Mouse (Mus musculus): ENCODE data around the gene Zfp354b. TPM values are rescaled to one million over a fixed set of nuclear protein-coding genes. Genes with fewer than 3 reads are reported as not detected.

Gene Zfp354b
- total RNA-seq (2014; rRNA removed) = 0.52 and 1.1 TPM in 2 replicates
- polyA plus RNA-seq (2015; fragmentation: Nextera tagmentation; extraction: Ambion mirVana) = 2.3 and 2.8 TPM in 2 replicates

DNA sequence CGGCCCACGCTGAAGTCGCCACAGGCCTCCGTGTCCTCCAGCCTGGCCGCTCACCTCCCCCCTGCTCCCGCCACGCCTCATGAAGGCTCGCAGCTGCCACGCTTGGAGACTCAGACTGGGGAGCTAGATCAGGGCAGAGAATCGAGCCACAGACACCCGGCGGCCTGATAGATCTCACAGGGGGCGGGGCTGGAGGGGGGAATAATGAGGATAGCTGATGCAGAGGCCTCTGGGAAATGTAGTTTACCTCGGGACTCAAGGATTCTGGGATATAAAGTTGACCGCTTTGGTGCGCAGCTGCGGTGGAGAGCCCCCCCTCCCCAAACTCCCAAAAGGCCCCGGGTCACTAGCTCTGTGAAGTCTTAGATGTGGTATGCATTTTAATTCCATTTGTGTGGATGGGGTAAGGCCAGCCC, at the start of gene Zfp354b:
Gene Zfp354b, minus strand, starts transcription at position 183 of the 416 bp plus-strand sequence.
- Histone ChIP-seq H3K9me3 (ENCODE audit: low read length) (no peaks in the 10 kb centered on the region), H3K4me2 (ENCODE audit: low read depth, low read length) (peak within 1 kb of the TSS; percentile 96), H3K27me3 (ENCODE audit: insufficient read depth, low read length) (no peaks in the 10 kb centered on the region), H3K4me3 (ENCODE audit: low read length) (peak within 1 kb of the TSS; percentile 70), H3K9ac (replicated peaks; ENCODE audit: low read length) (peak within 1 kb of the TSS; percentile 69), H3K36me3 (ENCODE audit: insufficient read depth, low read length) (no peaks in the 10 kb centered on the region), H3K27ac (peak within 1 kb of the TSS; percentile 84), H3K4me1 (ENCODE audit: insufficient read depth, low read length) (peaks cover 3% of the 10 kb centered on the region; the same call in 1 of the 2 replicates)
- peak; percentile 96 for ATAC-seq
- 2% methylated on average over 18 of the region's 18 CpGs for WGBS
- TF ChIP-seq CTCF (IDR thresholded peaks at IDR 0.05; ENCODE audit: low read depth) = 0 out of 2 replicates have a peak, but pooled peaks have one; percentile 1
- DNase-seq (ENCODE audit: low spot score) = peak; percentile 96

- no peak for TF ChIP-seq CTCF (IDR thresholded peaks at IDR 0.05; ENCODE audit: low read depth)
- Histone ChIP-seq H3K9ac (replicated peaks; ENCODE audit: low read length) (no peak overlapping the region), H3K27me3 (ENCODE audit: insufficient read depth, low read length) (no peaks in the 10 kb centered on the region), H3K4me1 (ENCODE audit: insufficient read depth, low read length) (no peaks in the 10 kb centered on the region), H3K36me3 (ENCODE audit: insufficient read depth, low read length) (no peaks in the 10 kb centered on the region), H3K27ac (no peak overlapping the region), H3K4me3 (ENCODE audit: low read length) (no peak overlapping the region), H3K9me3 (ENCODE audit: low read length) (no peaks in the 10 kb centered on the region), H3K4me2 (ENCODE audit: low read depth, low read length) (no peak overlapping the region)
- WGBS = 74% methylated on average over 4 of the region's 4 CpGs
- ATAC-seq (no peak), DNase-seq (ENCODE audit: low spot score) (peak; percentile 5)
Measured at GRCm38 (mm10) chr11:50977216-50977615, 45.8 kb upstream of the Zfp354b start.

DNA sequence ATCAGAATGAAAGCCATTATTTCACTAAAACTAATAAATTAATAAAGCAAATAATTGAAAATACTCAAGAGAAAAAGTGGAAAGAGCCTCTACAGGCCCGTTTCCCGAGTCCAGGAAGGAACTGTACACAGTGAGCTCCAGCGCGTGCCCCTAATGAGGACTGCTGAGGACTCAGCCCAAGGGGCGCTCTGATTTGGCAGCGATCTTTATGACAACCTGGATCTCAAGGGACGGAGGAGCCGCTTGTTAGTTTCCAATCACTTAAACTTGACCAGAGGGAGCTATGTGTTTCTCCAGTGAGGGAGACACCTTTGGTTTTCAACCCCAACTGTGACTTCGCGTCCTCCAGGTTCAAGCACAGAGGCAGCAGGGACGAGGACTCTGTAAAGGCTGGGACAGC, 34.8 kb upstream of the Zfp354b start, which contains the start of gene Olfr1378:
Gene Olfr1378, plus strand, starts transcription at position 301 of the 400 bp plus-strand sequence.
- ATAC-seq (no peak), DNase-seq (ENCODE audit: low spot score) (no peak)
- Histone ChIP-seq H3K9me3 (ENCODE audit: low read length) (no peaks in the 10 kb centered on the region), H3K27ac (no peak within 1 kb of the TSS), H3K36me3 (ENCODE audit: insufficient read depth, low read length) (no peaks in the 10 kb centered on the region), H3K4me2 (ENCODE audit: low read depth, low read length) (no peak within 1 kb of the TSS), H3K4me1 (ENCODE audit: insufficient read depth, low read length) (no peaks in the 10 kb centered on the region), H3K27me3 (ENCODE audit: insufficient read depth, low read length) (no peaks in the 10 kb centered on the region), H3K9ac (replicated peaks; ENCODE audit: low read length) (no peak within 1 kb of the TSS), H3K4me3 (ENCODE audit: low read length) (no peak within 1 kb of the TSS)
- 85% methylated on average over 11 of the region's 11 CpGs for WGBS
- TF ChIP-seq CTCF (IDR thresholded peaks at IDR 0.05; ENCODE audit: low read depth) = no peak

DNA sequence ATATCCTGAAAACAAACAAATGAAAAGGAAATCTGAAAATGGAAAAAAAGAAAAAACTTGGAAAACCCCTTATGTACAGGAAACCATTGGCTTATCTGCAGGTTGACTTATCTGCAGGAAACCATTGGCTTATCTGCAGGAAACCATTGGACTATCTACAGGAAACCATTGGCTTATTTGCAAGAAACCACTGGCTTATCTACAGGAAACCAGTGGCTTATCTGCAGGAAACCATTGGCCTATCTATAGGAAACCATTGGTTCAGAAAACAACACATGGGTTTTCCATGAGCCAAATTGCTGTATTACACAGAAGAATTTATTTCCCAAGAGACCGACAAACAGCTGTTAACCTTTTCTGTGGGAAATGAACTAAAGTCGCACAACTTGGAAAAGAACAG, 33.5 kb upstream of the Zfp354b start:
- Histone ChIP-seq H3K9me3 (ENCODE audit: low read length) (no peaks in the 10 kb centered on the region), H3K27ac (no peak overlapping the region), H3K4me3 (ENCODE audit: low read length) (no peak overlapping the region), H3K4me1 (ENCODE audit: insufficient read depth, low read length) (no peaks in the 10 kb centered on the region), H3K4me2 (ENCODE audit: low read depth, low read length) (no peak overlapping the region), H3K36me3 (ENCODE audit: insufficient read depth, low read length) (no peaks in the 10 kb centered on the region), H3K27me3 (ENCODE audit: insufficient read depth, low read length) (no peaks in the 10 kb centered on the region), H3K9ac (replicated peaks; ENCODE audit: low read length) (no peak overlapping the region)
- TF ChIP-seq CTCF (IDR thresholded peaks at IDR 0.05; ENCODE audit: low read depth) = no peak
- ATAC-seq = no peak
- 80% methylated on average over 2 of the region's 2 CpGs for WGBS
- no peak for DNase-seq (ENCODE audit: low spot score)

DNA sequence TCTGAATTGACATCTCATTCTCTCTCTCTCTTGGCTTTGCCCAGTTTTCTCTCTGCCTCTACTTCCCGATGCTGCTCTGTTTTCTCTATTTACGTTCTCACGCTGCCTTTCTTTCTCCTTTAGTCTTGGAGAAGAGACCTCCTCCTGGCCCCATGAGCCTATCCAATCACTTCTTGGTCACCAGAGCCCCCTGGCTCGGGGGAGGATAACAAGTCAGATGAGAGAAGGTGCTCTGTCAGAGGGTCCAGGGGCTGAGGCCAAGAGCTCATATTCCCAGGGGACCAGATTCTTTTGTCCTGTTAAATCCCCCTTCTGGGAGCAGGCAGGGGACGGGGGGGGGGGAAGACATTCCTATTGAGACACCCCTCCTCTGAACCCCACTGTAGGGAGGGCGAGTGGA, 22.2 kb upstream of the Zfp354b start, which contains the start of gene Prop1:
Gene Prop1, minus strand, starts transcription at position 101 of the 400 bp plus-strand sequence.
- Histone ChIP-seq H3K4me2 (ENCODE audit: low read depth, low read length) (no peak within 1 kb of the TSS), H3K36me3 (ENCODE audit: insufficient read depth, low read length) (no peaks in the 10 kb centered on the region), H3K27ac (no peak within 1 kb of the TSS), H3K4me3 (ENCODE audit: low read length) (no peak within 1 kb of the TSS), H3K4me1 (ENCODE audit: insufficient read depth, low read length) (no peaks in the 10 kb centered on the region), H3K9ac (replicated peaks; ENCODE audit: low read length) (no peak within 1 kb of the TSS), H3K27me3 (ENCODE audit: insufficient read depth, low read length) (no peaks in the 10 kb centered on the region), H3K9me3 (ENCODE audit: low read length) (no peaks in the 10 kb centered on the region)
- no peak for TF ChIP-seq CTCF (IDR thresholded peaks at IDR 0.05; ENCODE audit: low read depth)
- 72% methylated on average over 6 of the region's 6 CpGs for WGBS
- ATAC-seq = no peak
- no peak for DNase-seq (ENCODE audit: low spot score)

- DNase-seq (ENCODE audit: low spot score) (no peak), ATAC-seq (no peak)
- H3K4me2 ChIP-seq (ENCODE audit: low read depth, low read length) = no peak overlapping the region
- no peaks in the 10 kb centered on the region for H3K36me3 ChIP-seq (ENCODE audit: insufficient read depth, low read length)
- no peak for TF ChIP-seq CTCF (IDR thresholded peaks at IDR 0.05; ENCODE audit: low read depth)
- 74% methylated on average over 14 of the region's 14 CpGs for WGBS
- no peak overlapping the region for H3K4me3 ChIP-seq (ENCODE audit: low read length)
- H3K4me1 ChIP-seq (ENCODE audit: insufficient read depth, low read length) = no peaks in the 10 kb centered on the region
- H3K27ac ChIP-seq = no peak overlapping the region
- no peaks in the 10 kb centered on the region for H3K9me3 ChIP-seq (ENCODE audit: low read length)
- H3K9ac ChIP-seq (replicated peaks; ENCODE audit: low read length) = no peak overlapping the region
- H3K27me3 ChIP-seq (ENCODE audit: insufficient read depth, low read length) = no peaks in the 10 kb centered on the region
Measured at GRCm38 (mm10) chr11:50952290-50952689, 20.9 kb upstream of the Zfp354b start.

GRCm38 (mm10) chr11:50943506-50943905, 12.1 kb upstream of the Zfp354b start, which contains the start of gene 4933414I15Rik:
4933414I15Rik (minus strand) TSS chr11:50943765.
- Histone ChIP-seq H3K27ac (no peak within 1 kb of the TSS), H3K9me3 (ENCODE audit: low read length) (no peaks in the 10 kb centered on the region), H3K4me3 (ENCODE audit: low read length) (no peak within 1 kb of the TSS), H3K4me2 (ENCODE audit: low read depth, low read length) (no peak within 1 kb of the TSS), H3K36me3 (ENCODE audit: insufficient read depth, low read length) (no peaks in the 10 kb centered on the region), H3K9ac (replicated peaks; ENCODE audit: low read length) (no peak within 1 kb of the TSS), H3K4me1 (ENCODE audit: insufficient read depth, low read length) (no peaks in the 10 kb centered on the region), H3K27me3 (ENCODE audit: insufficient read depth, low read length) (no peaks in the 10 kb centered on the region)
- WGBS = 78% methylated on average over 14 of the region's 14 CpGs
- no peak for ATAC-seq
- DNase-seq (ENCODE audit: low spot score) = no peak
- no peak for TF ChIP-seq CTCF (IDR thresholded peaks at IDR 0.05; ENCODE audit: low read depth)

All from hindbrain, postnatal 0 days (tissue).